Mouse (Mus musculus) testis, adult 2 months (tissue): ENCODE results near the gene Gm10320. TPM values are rescaled to one million over a fixed set of nuclear protein-coding genes. Genes with fewer than 3 reads are reported as not detected.

Source experiments
- H3K27ac ChIP-seq: fragments of 200-500 bp; 2 replicates; pipeline ENCODE4 v1.5.1; 2012; ENCODE audit warnings: low read depth, low read length; ENCODE audit not compliant: control insufficient read depth, insufficient read depth
- H3K27me3 ChIP-seq: fragments of 200-500 bp; 2 replicates; pipeline ENCODE4 v1.6.1; 2012; ENCODE audit warnings: mild to moderate bottlenecking, low read length, moderate library complexity; ENCODE audit not compliant: control insufficient read depth, insufficient read depth
- H3K36me3 ChIP-seq: fragments of 200-500 bp; 2 replicates; pipeline ENCODE4 v1.6.1; 2012; ENCODE audit warnings: mild to moderate bottlenecking, low read length; ENCODE audit not compliant: control insufficient read depth, insufficient read depth
- H3K4me1 ChIP-seq: fragments of 200-500 bp; 2 replicates; pipeline ENCODE4 v1.6.1; 2012; ENCODE audit warnings: low read length; ENCODE audit not compliant: control insufficient read depth, insufficient read depth
- H3K4me3 ChIP-seq: fragments of 200-500 bp; 2 replicates; pipeline ENCODE4 v1.5.1; 2012; ENCODE audit warnings: low read depth, mild to moderate bottlenecking, low read length, moderate library complexity, mixed read lengths; ENCODE audit not compliant: control insufficient read depth
- CTCF ChIP-seq: fragments of 200-500 bp; IDR thresholded peaks from 2 replicates; pipeline ENCODE4 v1.5.1; 2012; ENCODE audit warnings: low read depth, mild to moderate bottlenecking, inconsistent platforms, low read length, moderate library complexity; ENCODE audit not compliant: control insufficient read depth, insufficient read depth, insufficient replicate concordance
- POLR2A ChIP-seq: fragments of 200-500 bp; IDR thresholded peaks from 2 replicates; pipeline ENCODE4 v1.6.1; 2012; ENCODE audit warnings: low read depth, mild to moderate bottlenecking, inconsistent platforms, low read length, moderate library complexity; ENCODE audit not compliant: control insufficient read depth
- polyA plus RNA-seq: library from polyadenylated mRNA; depleted of rRNA; stranded (reverse); fragments of >200 nt; gene quantifications from 2 replicates; pipeline ENCODE4 v1.2.3, GENCODE M21; 2012

Gm10320 gene
- polyA plus RNA-seq, 1 experiment: not detected

DNA sequence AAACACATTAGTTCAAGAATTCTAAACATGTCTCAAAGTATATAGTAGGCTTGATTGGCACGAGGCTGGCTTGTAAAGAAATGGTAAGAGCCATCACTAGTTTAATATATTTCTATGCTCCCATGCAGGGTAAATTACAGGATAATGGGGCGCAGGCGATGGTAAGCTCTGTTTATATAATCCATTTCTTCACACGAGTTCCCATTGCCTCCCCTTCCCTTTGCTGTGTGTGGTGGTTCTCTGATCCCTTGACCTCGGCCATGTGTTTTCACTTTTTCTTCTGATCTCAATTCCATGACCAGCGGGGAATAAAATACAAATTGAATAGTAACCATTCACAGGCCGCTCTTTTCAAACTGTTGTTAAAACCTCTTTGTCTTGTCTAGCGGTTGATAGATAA, 11.8 kb upstream of the Gm10320 start:
- H3K27me3 ChIP-seq: peaks cover 9% of the 10 kb centered on the region
- H3K27ac ChIP-seq: no peak overlapping the region
- no peaks in the 10 kb centered on the region for H3K36me3 ChIP-seq
- no peak overlapping the region for H3K4me3 ChIP-seq
- peaks cover 14% of the 10 kb centered on the region for H3K4me1 ChIP-seq
- TF ChIP-seq POLR2A: no peak

DNA sequence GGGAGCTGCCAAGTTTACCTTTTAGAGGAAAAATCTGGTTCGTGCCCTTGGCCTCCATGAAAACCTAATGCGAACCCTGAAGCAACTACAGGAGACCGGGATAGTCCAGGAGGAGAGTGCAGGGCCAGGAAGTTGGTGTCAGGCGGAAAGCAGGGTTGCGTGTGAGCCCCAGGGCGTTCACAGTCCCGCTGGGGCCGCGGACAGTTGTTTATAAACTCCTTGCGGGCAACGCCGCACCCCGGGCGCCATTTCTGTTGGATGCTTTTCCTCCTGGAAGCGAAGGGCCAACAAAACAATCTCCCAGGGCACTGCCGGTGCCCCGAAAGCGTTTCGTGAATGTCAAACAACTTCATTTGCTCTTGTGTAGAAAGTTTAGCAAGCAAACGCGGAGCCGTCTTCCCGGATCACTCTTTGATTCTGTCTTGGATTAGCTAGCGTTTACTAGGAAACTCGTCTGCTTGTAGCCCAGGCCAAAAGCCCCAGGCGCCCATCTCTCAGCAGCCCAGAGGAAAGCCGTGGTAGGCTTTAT, 11.1 kb upstream of the Gm10320 start:
- peaks cover 14% of the 10 kb centered on the region for H3K4me1 ChIP-seq
- H3K36me3 ChIP-seq: no peaks in the 10 kb centered on the region
- no peak for TF ChIP-seq CTCF
- no peak for TF ChIP-seq POLR2A
- peaks cover 9% of the 10 kb centered on the region for H3K27me3 ChIP-seq
- no peak overlapping the region for H3K27ac ChIP-seq
- no peak overlapping the region; the same call in 1 of the 2 replicates for H3K4me3 ChIP-seq

DNA sequence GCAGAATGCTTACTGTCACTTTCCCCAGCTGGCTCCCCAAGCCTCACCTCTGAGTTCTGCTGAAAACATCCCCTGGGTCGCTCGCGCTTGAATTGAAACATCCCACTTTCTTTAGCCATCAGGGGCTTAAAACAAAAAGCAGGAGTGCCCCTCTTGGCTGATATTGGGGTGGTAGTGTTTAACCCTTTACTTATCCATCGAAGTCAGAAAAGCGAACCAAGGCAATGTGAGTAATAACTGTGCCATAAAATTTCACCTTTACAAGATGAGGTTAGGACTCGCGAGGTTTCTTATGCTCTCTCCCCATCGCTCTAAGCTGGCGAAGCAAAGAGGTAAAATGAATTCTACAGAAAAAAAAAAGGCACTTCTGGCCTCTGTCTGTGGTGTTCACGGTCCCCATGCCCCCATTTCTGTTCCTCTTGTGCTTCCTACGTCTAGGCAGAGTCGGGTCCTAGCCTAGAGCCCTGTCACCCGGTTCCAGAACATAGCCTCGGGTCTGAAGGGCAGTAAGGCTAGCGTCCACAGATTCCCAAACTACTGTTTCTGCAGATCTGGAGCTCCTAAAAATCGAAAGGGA, 10.5 kb upstream of the Gm10320 start:
- no peak for TF ChIP-seq POLR2A
- TF ChIP-seq CTCF: no peak
- H3K4me1 ChIP-seq: peaks cover 14% of the 10 kb centered on the region
- H3K27ac ChIP-seq: no peak overlapping the region
- no peak overlapping the region for H3K4me3 ChIP-seq
- peaks cover 9% of the 10 kb centered on the region for H3K27me3 ChIP-seq
- no peaks in the 10 kb centered on the region for H3K36me3 ChIP-seq

DNA sequence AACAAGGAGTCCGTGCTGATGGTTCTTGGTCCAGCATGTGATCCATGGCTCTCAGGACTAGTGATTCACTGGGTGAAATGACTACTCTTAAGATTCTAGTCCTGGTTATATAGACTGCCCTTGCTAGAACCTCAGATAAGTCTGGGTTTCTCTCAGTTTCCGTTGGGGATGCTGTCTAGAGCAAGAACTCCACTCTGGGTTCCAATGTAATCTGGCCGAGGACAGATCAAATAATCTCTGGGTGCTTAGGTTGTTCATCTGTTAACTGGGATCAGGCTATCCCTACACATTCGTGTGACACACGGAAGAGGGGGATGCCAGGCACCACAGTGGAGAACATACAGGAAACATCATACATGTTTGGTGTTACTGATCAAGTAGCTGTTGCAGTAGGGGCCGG, 9.5 kb upstream of the Gm10320 start:
- no peak overlapping the region for H3K27ac ChIP-seq
- no peak overlapping the region for H3K4me3 ChIP-seq
- peaks cover 9% of the 10 kb centered on the region for H3K27me3 ChIP-seq
- H3K36me3 ChIP-seq: no peaks in the 10 kb centered on the region
- H3K4me1 ChIP-seq: peaks cover 14% of the 10 kb centered on the region
- TF ChIP-seq CTCF: no peak
- TF ChIP-seq POLR2A: no peak

DNA sequence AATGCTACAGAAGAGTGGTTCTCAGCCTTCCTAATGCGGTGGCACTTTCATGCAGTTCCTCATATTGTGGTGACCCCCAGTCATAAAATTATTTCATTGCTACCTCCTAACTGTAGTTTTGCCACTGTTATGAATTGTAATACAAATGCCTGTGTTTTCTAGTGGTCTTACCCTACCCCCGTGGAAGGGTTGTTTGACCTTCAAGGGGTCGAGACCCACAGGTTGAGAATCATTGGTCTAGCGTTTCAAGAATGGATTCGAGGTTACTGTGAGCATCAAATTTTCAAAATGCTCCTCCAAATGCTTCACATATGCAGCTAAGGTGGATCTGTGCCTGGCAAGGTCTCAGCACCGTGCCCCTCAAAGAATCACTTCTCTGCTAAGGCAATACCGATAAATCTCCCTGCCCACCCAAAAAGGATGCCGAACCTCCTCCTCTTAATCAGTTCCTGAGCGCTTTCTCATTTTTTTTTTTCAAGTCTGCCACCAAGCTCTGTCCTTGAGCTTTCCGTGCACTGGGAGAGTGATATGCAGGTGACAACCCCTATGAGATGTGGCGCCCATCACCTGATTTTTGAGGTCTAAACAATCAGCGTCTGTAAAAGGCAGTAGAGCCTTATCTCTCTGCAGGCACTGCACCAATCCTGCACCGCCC, 8.8 kb upstream of the Gm10320 start:
- Histone ChIP-seq H3K27ac (no peak overlapping the region), H3K27me3 (peaks cover 9% of the 10 kb centered on the region), H3K36me3 (no peaks in the 10 kb centered on the region), H3K4me3 (no peak overlapping the region), H3K4me1 (peaks cover 14% of the 10 kb centered on the region)
- no peak for TF ChIP-seq POLR2A
- TF ChIP-seq CTCF: no peak

DNA sequence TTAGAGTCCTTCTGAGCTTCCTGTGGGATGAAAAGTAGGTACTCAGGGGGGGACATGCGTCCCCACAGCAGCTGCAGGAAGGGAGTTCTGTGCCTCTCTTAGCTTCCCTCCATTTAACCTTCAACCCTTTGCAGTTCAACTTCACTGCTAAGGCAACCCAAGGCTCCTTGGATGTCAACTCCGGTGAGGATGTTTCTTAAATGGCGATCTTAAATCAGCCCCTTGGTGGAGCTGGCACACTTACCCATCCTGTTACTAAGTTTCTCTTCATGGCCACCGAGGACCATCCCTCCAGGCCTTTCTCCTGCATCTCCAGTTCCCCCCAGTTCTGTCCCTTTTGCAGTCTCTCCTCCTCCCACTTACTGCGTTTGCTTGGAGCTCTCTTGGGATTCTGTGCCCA, 6.8 kb upstream of the Gm10320 start:
- TF ChIP-seq POLR2A (no peak), CTCF (no peak)
- H3K27ac ChIP-seq: no peak overlapping the region
- H3K4me1 ChIP-seq: peaks cover 4% of the 10 kb centered on the region
- H3K4me3 ChIP-seq: no peak overlapping the region
- H3K27me3 ChIP-seq: peaks cover 3% of the 10 kb centered on the region
- no peaks in the 10 kb centered on the region for H3K36me3 ChIP-seq

DNA sequence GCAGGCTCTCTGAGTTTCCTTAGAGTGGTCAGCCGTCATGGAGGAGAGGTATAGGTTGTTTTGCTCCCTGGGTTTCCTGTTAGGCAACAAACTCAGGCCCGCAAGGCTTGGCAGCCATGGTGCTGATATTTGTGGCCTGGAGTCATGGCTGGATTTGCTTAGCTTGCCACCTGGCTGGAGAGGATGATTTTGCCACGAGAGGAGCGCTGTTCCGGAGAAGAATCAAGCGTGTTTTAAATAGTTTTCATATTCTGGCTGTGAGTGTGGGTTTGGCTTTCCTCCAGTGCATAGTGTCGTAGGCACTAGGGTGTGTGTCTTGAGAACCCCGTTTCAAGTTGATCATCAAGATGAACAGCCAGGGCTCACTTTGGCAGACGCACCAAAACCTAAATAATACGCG, 6.3 kb upstream of the Gm10320 start:
- peaks cover 3% of the 10 kb centered on the region for H3K4me1 ChIP-seq
- no peak overlapping the region for H3K4me3 ChIP-seq
- H3K27ac ChIP-seq: no peak overlapping the region
- no peak for TF ChIP-seq POLR2A
- no peaks in the 10 kb centered on the region for H3K36me3 ChIP-seq
- H3K27me3 ChIP-seq: peaks cover 3% of the 10 kb centered on the region
